Mouse (Mus musculus) left cerebral cortex, adult 18-20 months (tissue): ENCODE measurements around the gene Ss18l1. TPM values are rescaled to one million over a fixed set of nuclear protein-coding genes. Genes with fewer than 3 reads are reported as not detected.

Experiments used
- DNase-seq, 2 experiments: peaks; one replicate each; pipeline ENCODE4 v3.0.0; 2021 to 2022; ENCODE audit warnings: low spot score in 2 of 2, mixed read lengths in 1 of 2
- total RNA-seq, 2 experiments: library from RNA; stranded (reverse); gene quantifications; 2 replicates each; pipeline ENCODE4 v1.2.3; 2021

Ss18l1 gene
- total RNA-seq, 2 experiments from 2014 or later = 40.2 to 41.9 TPM

- peak; percentile 40 to 70 for DNase-seq
These were observed 75.3 kb downstream of the Ss18l1 start for GRCm38 (mm10) chr2:180117485-180118194.

- peak; percentile 100 for DNase-seq
These were observed 76.5 kb downstream of the Ss18l1 start, which contains the start of gene Osbpl2 for GRCm38 (mm10) chr2:180118661-180119438. Gene Osbpl2, plus strand, starts transcription at chr2:180119306.

Other genes with a start within 250 kb of the Ss18l1 start
- gene Taf4, start 65.9 kb upstream of the Ss18l1 start, total RNA-seq = 10 to 100 TPM; 20.5 to 21.6 TPM
- gene Lsm14b, start 17.5 kb upstream of the Ss18l1 start, total RNA-seq = 100 to 1,000 TPM; 104 to 106 TPM
- gene Psma7, start 76 bp upstream of the Ss18l1 start, total RNA-seq = 100 to 1,000 TPM; 169 to 172 TPM
- 10 to 100 TPM; 13.7 to 17.5 TPM for gene Mtg2, start 28.1 kb downstream of the Ss18l1 start, total RNA-seq
- 100 to 1,000 TPM in 1 of 2 experiments, 10 to 100 TPM in 1; 87.6 to 114 TPM for gene Hrh3, start 62.0 kb downstream of the Ss18l1 start, total RNA-seq
- 10 to 100 TPM; 49.1 to 54.1 TPM for gene Osbpl2, start 76.8 kb downstream of the Ss18l1 start, total RNA-seq
- gene Adrm1, start 129.0 kb downstream of the Ss18l1 start, total RNA-seq = 100 to 1,000 TPM; 106 to 111 TPM
- 10 to 100 TPM in 1 of 2 experiments, 1 to 10 TPM in 1; 8.2 to 11.2 TPM for gene Lama5, start 183.3 kb downstream of the Ss18l1 start, total RNA-seq
- 100 to 1,000 TPM; 728 to 804 TPM for gene Rps21, start 214.9 kb downstream of the Ss18l1 start, total RNA-seq
- gene Cables2, start 231.0 kb downstream of the Ss18l1 start, total RNA-seq = 10 to 100 TPM; 30.5 to 33.7 TPM
- not detected for gene Rbbp8nl, start 247.4 kb downstream of the Ss18l1 start, total RNA-seq